Mouse (Mus musculus) megakaryocyte progenitor cell, adult 5-6 weeks (primary cell): Measurements from ENCODE around the gene Fcho1. TPM values are rescaled to one million over a fixed set of nuclear protein-coding genes. Genes with fewer than 3 reads are reported as not detected.
A peak's percentile ranks its signal among the peaks of the same experiment; 100 is the strongest.

Source experiments
- ATAC-seq: replicated peaks from 2 replicates; pipeline ENCODE4 v1.8.0; 2016; ENCODE audit warnings: mild to moderate bottlenecking, moderate TSS enrichment, inconsistent platforms; ENCODE audit not compliant: poor library complexity
- total RNA-seq, 2 experiments: library from RNA; stranded (forward) in 1 of 2; stranded (reverse) in 1 of 2; fragments of 157-497, 149-512 nt in 1 of 2; fragments of 200-1000 nt in 1 of 2; gene quantifications; 2 replicates each; pipeline versions ENCODE4 v1.2.3 to v1.2.4; 2015 to 2017

Gene Fcho1
- total RNA-seq, 2 experiments from 2014 or later, result 49.8 to 91.1 TPM

DNA sequence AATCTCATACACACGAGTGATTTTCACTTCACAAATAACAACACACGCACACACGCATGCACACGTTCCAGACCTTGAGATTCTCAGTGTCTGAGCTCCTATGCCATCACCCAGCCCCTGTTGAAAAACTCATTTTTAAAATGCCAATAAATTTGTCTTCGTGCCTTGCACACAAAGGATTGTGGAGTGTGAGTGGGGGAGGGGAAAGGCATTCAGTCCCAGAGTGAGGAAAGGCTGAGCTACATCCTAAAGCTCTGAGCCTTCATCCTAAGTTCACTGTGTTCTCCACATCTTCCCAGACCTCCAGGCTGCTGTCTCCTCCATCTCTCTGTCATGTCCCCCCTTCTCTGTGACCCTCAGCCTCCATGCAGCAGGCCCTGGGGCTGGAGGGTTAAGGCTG, 58.3 kb downstream of the Fcho1 start:
- no peak for ATAC-seq

- ATAC-seq, result no peak
Observed at GRCm38 (mm10) chr8:71666855-71667254, 58.7 kb downstream of the Fcho1 start.

DNA sequence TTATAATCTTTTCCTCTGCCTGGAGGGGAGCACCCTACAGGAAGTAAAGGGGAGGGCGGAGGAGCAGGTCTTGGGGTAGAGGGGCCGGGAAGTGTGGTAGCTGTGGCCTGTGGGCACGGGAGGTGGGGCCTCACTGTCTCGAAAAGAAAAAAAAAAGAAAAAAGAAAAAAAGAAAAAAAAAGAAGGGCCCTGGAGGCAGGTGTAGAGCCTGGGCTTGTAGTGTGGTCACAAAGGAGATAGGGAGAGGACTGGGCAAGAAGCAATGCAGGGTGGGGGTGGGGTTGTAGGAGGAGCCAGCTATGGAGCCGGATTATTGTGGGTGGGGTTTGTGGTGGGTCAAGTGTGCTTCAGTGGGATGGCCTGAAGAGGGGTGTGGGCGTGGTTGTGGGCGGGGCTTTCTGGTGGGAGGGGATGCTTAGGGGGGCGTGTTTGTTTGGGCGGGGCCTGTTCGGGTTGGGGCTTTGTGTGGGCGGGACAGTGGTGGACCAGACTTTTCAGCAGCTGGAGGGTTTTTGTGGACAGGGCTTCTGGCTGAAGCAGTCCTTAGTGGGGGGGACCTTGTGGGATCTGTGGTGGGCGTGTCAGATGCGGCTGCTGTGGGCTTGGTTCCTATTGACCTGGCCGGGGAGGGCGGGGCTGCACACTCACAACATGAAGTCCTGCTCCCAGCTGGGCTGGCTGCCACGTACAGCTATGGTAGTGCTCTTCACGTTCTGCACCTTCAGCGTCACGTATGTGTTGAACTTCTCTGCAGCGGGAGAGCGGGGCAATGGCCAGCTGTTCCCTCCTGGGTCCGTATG, 60.0 kb downstream of the Fcho1 start:
- peak; percentile 74 for ATAC-seq

- peak; percentile 69 for ATAC-seq
Observed at GRCm38 (mm10) chr8:71660325-71661120, 65.0 kb downstream of the Fcho1 start.

DNA sequence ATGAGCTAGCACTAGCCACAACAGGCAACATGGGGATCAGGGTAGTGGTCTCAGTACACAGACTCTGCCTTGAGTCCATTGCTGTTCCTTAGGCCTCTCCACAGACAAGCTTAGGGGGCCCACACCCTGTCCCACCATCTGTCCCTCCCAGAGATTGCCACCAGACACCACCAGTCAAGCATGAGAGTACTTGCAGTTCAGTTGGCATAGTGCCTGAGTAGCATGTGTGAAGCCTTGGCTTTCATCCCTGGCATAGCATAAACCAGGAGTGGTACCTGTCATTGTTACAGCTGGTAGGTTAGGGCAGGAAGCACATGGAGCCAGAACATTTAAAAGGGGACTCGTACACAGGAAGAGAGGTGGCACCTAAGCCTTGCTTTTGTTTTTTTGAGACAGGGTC, 65.8 kb downstream of the Fcho1 start:
- ATAC-seq, result no peak

GRCm38 (mm10) chr8:71658515-71659049, 66.9 kb downstream of the Fcho1 start:
- ATAC-seq, result 0 out of 2 replicates have a peak, but pooled peaks have one; percentile 7

Other genes starting within 250 kb of the Fcho1 start
- 0.22 and 0.64 TPM in 2 replicates for gene Ano8, start 239.8 kb downstream of the Fcho1 start, total RNA-seq (2015)
- gene Ano8, start 239.8 kb downstream of the Fcho1 start, total RNA-seq (2017), result 3.1 and 3.6 TPM in 2 replicates
- gene Gtpbp3, start 237.6 kb downstream of the Fcho1 start, total RNA-seq (2015), result 5.9 TPM in 2 replicates
- gene Gtpbp3, start 237.6 kb downstream of the Fcho1 start, total RNA-seq (2017), result 23.4 and 26.5 TPM in 2 replicates
- gene Plvap, start 214.0 kb downstream of the Fcho1 start, total RNA-seq (2015), result 0.67 and 0.76 TPM in 2 replicates
- 0.71 and 2.7 TPM in 2 replicates for gene Plvap, start 214.0 kb downstream of the Fcho1 start, total RNA-seq (2017)
- gene Ccdc194, start 200.0 kb downstream of the Fcho1 start, total RNA-seq (2015), result 0.07 TPM in 1 of 2 replicates, not detected in the other
- gene Ccdc194, start 200.0 kb downstream of the Fcho1 start, total RNA-seq (2017), result not detected in 2 replicates
- 11.3 and 15.7 TPM in 2 replicates for gene Bst2, start 188.3 kb downstream of the Fcho1 start, total RNA-seq (2015)
- 50.9 and 62.2 TPM in 2 replicates for gene Bst2, start 188.3 kb downstream of the Fcho1 start, total RNA-seq (2017)
- 45.4 and 49.8 TPM in 2 replicates for gene Mvb12a, start 182.8 kb downstream of the Fcho1 start, total RNA-seq (2015)
- 65.6 and 76.6 TPM in 2 replicates for gene Mvb12a, start 182.8 kb downstream of the Fcho1 start, total RNA-seq (2017)
- gene Tmem221, start 166.8 kb downstream of the Fcho1 start, total RNA-seq (2015), result 0.17 TPM in 1 of 2 replicates, not detected in the other
- not detected in 2 replicates for gene Tmem221, start 166.8 kb downstream of the Fcho1 start, total RNA-seq (2017)
- not detected in 2 replicates for gene Nxnl1, start 159.1 kb downstream of the Fcho1 start, total RNA-seq (2015)
- gene Nxnl1, start 159.1 kb downstream of the Fcho1 start, total RNA-seq (2017), result not detected in 2 replicates
- gene Slc27a1, start 156.8 kb downstream of the Fcho1 start, total RNA-seq (2015), result 3.6 TPM in 2 replicates
- gene Slc27a1, start 156.8 kb downstream of the Fcho1 start, total RNA-seq (2017), result 3.5 and 3.8 TPM in 2 replicates
- 116 and 134 TPM in 2 replicates for gene Pgls, start 133.5 kb downstream of the Fcho1 start, total RNA-seq (2015)
- gene Pgls, start 133.5 kb downstream of the Fcho1 start, total RNA-seq (2017), result 128 and 131 TPM in 2 replicates
- gene Fam129c, start 128.1 kb downstream of the Fcho1 start, total RNA-seq (2015), result 6.5 and 10.2 TPM in 2 replicates
- 1.00 and 5.3 TPM in 2 replicates for gene Fam129c, start 128.1 kb downstream of the Fcho1 start, total RNA-seq (2017)
- 54.0 and 63.0 TPM in 2 replicates for gene Colgalt1, start 114.7 kb downstream of the Fcho1 start, total RNA-seq (2015)
- gene Colgalt1, start 114.7 kb downstream of the Fcho1 start, total RNA-seq (2017), result 62.0 and 67.2 TPM in 2 replicates
- 0.64 and 1.8 TPM in 2 replicates for gene Unc13a, start 54.0 kb downstream of the Fcho1 start, total RNA-seq (2015)
- gene Unc13a, start 54.0 kb downstream of the Fcho1 start, total RNA-seq (2017), result 0.79 and 0.98 TPM in 2 replicates
- gene Jak3, start 49.4 kb downstream of the Fcho1 start, total RNA-seq (2015), result 9.3 and 11.8 TPM in 2 replicates
- gene Jak3, start 49.4 kb downstream of the Fcho1 start, total RNA-seq (2017), result 7.7 and 9.9 TPM in 2 replicates
- 7.1 and 7.2 TPM in 2 replicates for gene Insl3, start 36.5 kb downstream of the Fcho1 start, total RNA-seq (2015)
- 1.2 and 1.8 TPM in 2 replicates for gene Insl3, start 36.5 kb downstream of the Fcho1 start, total RNA-seq (2017)
- gene B3gnt3, start 23.9 kb downstream of the Fcho1 start, total RNA-seq (2015), result 0.15 and 0.54 TPM in 2 replicates
- 0.12 and 0.34 TPM in 2 replicates for gene B3gnt3, start 23.9 kb downstream of the Fcho1 start, total RNA-seq (2017)
- gene Zfp709, start 156.3 kb upstream of the Fcho1 start, total RNA-seq (2015), result 4.8 and 7.9 TPM in 2 replicates
- 7.6 and 10.5 TPM in 2 replicates for gene Zfp709, start 156.3 kb upstream of the Fcho1 start, total RNA-seq (2017)
- 3.9 and 5.9 TPM in 2 replicates for gene Zfp882, start 182.9 kb upstream of the Fcho1 start, total RNA-seq (2015)
- 5.2 and 7.0 TPM in 2 replicates for gene Zfp882, start 182.9 kb upstream of the Fcho1 start, total RNA-seq (2017)
- 19.6 and 21.4 TPM in 2 replicates for gene Zfp617, start 182.9 kb upstream of the Fcho1 start, total RNA-seq (2015)
- gene Zfp617, start 182.9 kb upstream of the Fcho1 start, total RNA-seq (2017), result 9.7 and 12.6 TPM in 2 replicates
- gene Zfp961, start 225.3 kb upstream of the Fcho1 start, total RNA-seq (2015), result 38.2 and 39.2 TPM in 2 replicates
- 16.1 and 27.8 TPM in 2 replicates for gene Zfp961, start 225.3 kb upstream of the Fcho1 start, total RNA-seq (2017)